Mouse (Mus musculus): ENCODE results near the gene Commd7. TPM values are rescaled to one million over a fixed set of nuclear protein-coding genes. Genes with fewer than 3 reads are reported as not detected.
A peak's percentile ranks its signal among the peaks of the same experiment; 100 is the strongest.

Commd7 gene
- polyA plus RNA-seq, 1 experiment from 2014 or later = 75.6 TPM

DNA sequence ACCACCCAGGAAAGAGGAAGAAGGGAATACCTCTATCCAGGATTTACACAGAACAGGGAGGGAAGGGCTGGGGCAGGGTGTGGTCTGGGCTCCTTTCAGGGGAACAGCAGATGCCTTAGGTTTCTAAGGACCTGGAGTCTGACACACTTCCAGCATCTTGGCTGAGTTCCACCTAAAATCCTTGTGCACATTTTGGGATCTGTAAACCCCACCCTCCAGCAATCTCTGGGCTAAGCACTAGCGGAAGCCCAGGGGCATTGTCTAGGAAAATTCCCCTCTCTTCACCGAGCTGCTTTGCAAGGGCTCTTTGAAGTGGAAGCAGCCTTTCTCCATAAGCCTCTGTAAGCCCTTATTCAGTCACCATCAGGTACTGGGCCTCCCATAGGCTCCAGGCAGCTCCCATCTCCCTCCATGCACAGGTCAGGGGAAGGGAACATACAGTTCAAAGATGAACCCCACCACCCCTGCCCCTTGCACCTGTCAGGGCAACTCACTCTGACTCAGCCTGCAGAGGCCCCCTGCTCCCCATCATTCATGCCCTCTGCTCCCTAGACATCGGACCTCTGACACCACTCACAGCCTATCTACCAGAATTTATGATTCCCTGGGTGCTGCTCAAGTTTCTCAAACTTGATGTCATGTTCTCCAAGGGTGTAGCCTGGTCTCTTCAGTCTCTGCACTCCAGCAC lies 19.8 kb downstream of the Commd7 start:
- no peak overlapping the region for H3K4me3 ChIP-seq
- no peaks in the 10 kb centered on the region for H3K27me3 ChIP-seq (ENCODE audit: insufficient read depth, poor library complexity, severe bottlenecking)
- H3K36me3 ChIP-seq = peaks cover 15% of the 10 kb centered on the region
- DNase-seq (ENCODE audit: low spot score) = no peak
- H3K4me1 ChIP-seq (replicated peaks) = peaks cover 36% of the 10 kb centered on the region
- no peaks in the 10 kb centered on the region for H3K9me3 ChIP-seq
- WGBS = 43% methylated on average over 3 of the region's 3 CpGs
- no peak overlapping the region for H3K27ac ChIP-seq

DNA sequence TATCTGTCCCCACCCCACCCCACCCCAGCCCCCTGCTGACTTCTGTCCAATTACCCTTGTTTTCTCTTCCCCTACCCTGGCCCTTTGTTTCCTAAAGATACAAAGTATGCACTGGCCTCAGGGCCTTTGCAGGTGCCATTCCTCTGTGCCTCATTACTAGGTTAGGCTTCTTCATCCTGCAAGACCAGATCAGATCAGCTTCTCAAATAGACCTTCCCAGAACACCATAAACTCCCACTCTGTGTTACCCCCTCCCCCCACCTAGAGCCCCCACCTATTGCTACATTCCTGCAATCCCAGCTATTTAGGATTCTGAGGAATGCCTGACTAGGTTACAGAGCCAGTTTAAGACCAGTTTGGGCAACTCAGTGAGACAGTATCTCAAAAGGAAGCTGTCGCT lies 20.8 kb downstream of the Commd7 start:
- Histone ChIP-seq H3K4me3 (no peak overlapping the region), H3K27ac (peak overlapping the region; percentile 90; the same call in 1 of the 2 replicates), H3K4me1 (replicated peaks) (peaks cover 40% of the 10 kb centered on the region), H3K9me3 (no peaks in the 10 kb centered on the region), H3K27me3 (ENCODE audit: insufficient read depth, poor library complexity, severe bottlenecking) (no peaks in the 10 kb centered on the region), H3K36me3 (peaks cover 8% of the 10 kb centered on the region)
- 89% methylated on average over 1 of the region's 1 CpGs for WGBS
- DNase-seq (ENCODE audit: low spot score) = no peak

- 61% methylated on average over 7 of the region's 7 CpGs for WGBS
Measured at GRCm38 (mm10) chr2:153611241-153611630, 21.3 kb downstream of the Commd7 start.

GRCm38 (mm10) chr2:153610426-153611240 lies 21.9 kb downstream of the Commd7 start:
- Histone ChIP-seq H3K27ac (peak overlapping the region; percentile 90), H3K4me1 (replicated peaks) (peaks cover 40% of the 10 kb centered on the region), H3K4me3 (no peak overlapping the region), H3K9me3 (no peaks in the 10 kb centered on the region), H3K27me3 (ENCODE audit: insufficient read depth, poor library complexity, severe bottlenecking) (no peaks in the 10 kb centered on the region), H3K36me3 (peaks cover 8% of the 10 kb centered on the region)
- 18% methylated on average over 14 of the region's 14 CpGs for WGBS
- peak; percentile 56 for DNase-seq (ENCODE audit: low spot score)

More at GRCm38 (mm10) chr2:153611241-153611630, 21.3 kb downstream of the Commd7 start:
- Histone ChIP-seq H3K4me1 (replicated peaks) (peaks cover 40% of the 10 kb centered on the region), H3K27me3 (ENCODE audit: insufficient read depth, poor library complexity, severe bottlenecking) (no peaks in the 10 kb centered on the region), H3K4me3 (no peak overlapping the region), H3K9me3 (no peaks in the 10 kb centered on the region), H3K36me3 (peaks cover 8% of the 10 kb centered on the region), H3K27ac (peak overlapping the region; percentile 90)
- no peak for DNase-seq (ENCODE audit: low spot score)

DNA sequence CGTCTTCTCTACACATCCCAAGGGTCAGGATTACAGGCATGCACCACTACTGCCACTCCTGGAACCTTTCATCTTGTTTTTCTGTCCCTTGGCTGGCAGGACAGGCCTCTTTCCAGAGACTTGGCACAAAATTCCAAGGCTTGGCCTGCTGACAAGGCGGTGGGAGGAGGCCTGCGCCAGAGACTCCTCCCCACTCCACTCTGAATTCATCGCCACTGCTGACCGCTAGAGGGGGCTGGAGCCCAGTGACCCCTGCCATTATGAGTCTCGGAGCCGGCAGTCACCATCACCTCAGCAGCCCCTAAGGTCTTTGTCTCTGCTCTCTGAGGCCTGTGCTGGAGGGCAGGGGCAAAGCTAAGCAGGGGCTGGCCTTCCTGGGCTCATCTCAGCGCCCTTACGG lies 23.0 kb downstream of the Commd7 start:
- Histone ChIP-seq H3K27ac (peak overlapping the region; percentile 90), H3K36me3 (no peaks in the 10 kb centered on the region), H3K9me3 (no peaks in the 10 kb centered on the region), H3K4me1 (replicated peaks) (peaks cover 40% of the 10 kb centered on the region), H3K27me3 (ENCODE audit: insufficient read depth, poor library complexity, severe bottlenecking) (no peaks in the 10 kb centered on the region), H3K4me3 (no peak overlapping the region)
- WGBS = 6% methylated on average over 9 of the region's 9 CpGs
- peak; percentile 92 for DNase-seq (ENCODE audit: low spot score)

GRCm38 (mm10) chr2:153609058-153609457 lies 23.5 kb downstream of the Commd7 start:
- no peaks in the 10 kb centered on the region for H3K9me3 ChIP-seq
- no peak for DNase-seq (ENCODE audit: low spot score)
- H3K4me1 ChIP-seq (replicated peaks) = peaks cover 42% of the 10 kb centered on the region
- no peaks in the 10 kb centered on the region for H3K36me3 ChIP-seq
- peak overlapping the region; percentile 66 for H3K27ac ChIP-seq
- no peak overlapping the region for H3K4me3 ChIP-seq
- 47% methylated on average over 8 of the region's 8 CpGs for WGBS
- no peaks in the 10 kb centered on the region for H3K27me3 ChIP-seq (ENCODE audit: insufficient read depth, poor library complexity, severe bottlenecking)

DNA sequence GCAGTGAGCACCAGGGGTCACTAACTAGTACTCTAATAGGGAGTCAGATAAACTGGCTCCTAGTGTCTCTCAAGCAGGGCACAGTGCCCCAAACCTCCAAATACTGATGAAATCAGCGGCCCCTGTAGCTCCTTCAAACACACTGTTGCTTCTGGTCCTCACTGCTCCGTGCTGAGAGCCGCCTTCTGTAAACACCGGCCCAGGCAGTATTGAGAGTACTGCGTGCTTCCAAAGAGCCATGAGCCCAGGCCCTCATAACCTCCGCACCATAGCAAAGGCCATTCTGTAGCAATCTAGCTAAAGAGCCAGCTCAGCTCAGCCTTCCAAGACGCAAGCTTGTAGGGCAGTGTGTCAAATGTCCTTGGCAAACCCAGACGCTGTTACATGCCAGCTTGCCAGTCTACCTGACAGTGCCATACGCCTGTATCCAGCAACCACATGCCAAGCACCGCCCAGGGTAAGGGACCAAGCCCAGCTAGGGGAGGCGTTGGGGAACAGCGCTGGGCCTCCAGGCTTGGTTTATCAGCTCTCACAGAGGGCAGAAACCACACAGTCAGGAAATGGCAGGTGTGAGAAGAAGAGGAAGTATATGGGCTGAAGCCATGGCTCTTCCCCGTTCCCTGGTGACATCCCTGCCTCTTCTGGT lies 24.6 kb downstream of the Commd7 start:
- peak overlapping the region; percentile 45; the same call in 1 of the 2 replicates for H3K27ac ChIP-seq
- DNase-seq (ENCODE audit: low spot score) = no peak

GRCm38 (mm10) chr2:153606421-153606820 lies 26.2 kb downstream of the Commd7 start:
- 82% methylated on average over 3 of the region's 3 CpGs for WGBS
- no peak overlapping the region for H3K4me3 ChIP-seq
- no peak overlapping the region for H3K27ac ChIP-seq
- no peaks in the 10 kb centered on the region for H3K9me3 ChIP-seq
- no peaks in the 10 kb centered on the region for H3K27me3 ChIP-seq (ENCODE audit: insufficient read depth, poor library complexity, severe bottlenecking)
- no peaks in the 10 kb centered on the region for H3K36me3 ChIP-seq
- peaks cover 40% of the 10 kb centered on the region for H3K4me1 ChIP-seq (replicated peaks)
- no peak for DNase-seq (ENCODE audit: low spot score)

More for the DNA sequence above, 24.6 kb downstream of the Commd7 start:
- peaks cover 43% of the 10 kb centered on the region for H3K4me1 ChIP-seq (replicated peaks)
- no peaks in the 10 kb centered on the region for H3K36me3 ChIP-seq
- no peaks in the 10 kb centered on the region for H3K9me3 ChIP-seq
- H3K4me3 ChIP-seq = no peak overlapping the region
- 88% methylated on average over 13 of the region's 13 CpGs for WGBS
- no peaks in the 10 kb centered on the region for H3K27me3 ChIP-seq (ENCODE audit: insufficient read depth, poor library complexity, severe bottlenecking)

GRCm38 (mm10) chr2:153603724-153604123 lies 28.9 kb downstream of the Commd7 start:
- H3K27ac ChIP-seq = no peak overlapping the region
- no peaks in the 10 kb centered on the region for H3K36me3 ChIP-seq
- WGBS = 30% methylated on average over 4 of the region's 4 CpGs
- H3K9me3 ChIP-seq = no peaks in the 10 kb centered on the region
- H3K4me1 ChIP-seq (replicated peaks) = peaks cover 29% of the 10 kb centered on the region
- DNase-seq (ENCODE audit: low spot score) = no peak
- H3K27me3 ChIP-seq (ENCODE audit: insufficient read depth, poor library complexity, severe bottlenecking) = no peaks in the 10 kb centered on the region
- no peak overlapping the region for H3K4me3 ChIP-seq

GRCm38 (mm10) chr2:153600667-153601648 lies 31.6 kb downstream of the Commd7 start:
- Histone ChIP-seq H3K27me3 (ENCODE audit: insufficient read depth, poor library complexity, severe bottlenecking) (no peaks in the 10 kb centered on the region), H3K36me3 (no peaks in the 10 kb centered on the region), H3K9me3 (no peaks in the 10 kb centered on the region), H3K4me3 (no peak overlapping the region), H3K27ac (0 out of 2 replicates have a peak overlapping the region, but pooled peaks have one; percentile 37), H3K4me1 (replicated peaks) (peaks cover 34% of the 10 kb centered on the region)
- WGBS = 49% methylated on average over 16 of the region's 16 CpGs
- DNase-seq (ENCODE audit: low spot score) = no peak

GRCm38 (mm10) chr2:153600021-153600666 lies 32.4 kb downstream of the Commd7 start:
- DNase-seq (ENCODE audit: low spot score) = no peak

More at GRCm38 (mm10) chr2:153600021-153600666, 32.4 kb downstream of the Commd7 start:
- WGBS = 64% methylated on average over 6 of the region's 6 CpGs
- H3K27ac ChIP-seq = peak overlapping the region; percentile 37
- H3K4me1 ChIP-seq (replicated peaks) = peaks cover 34% of the 10 kb centered on the region
- no peaks in the 10 kb centered on the region for H3K36me3 ChIP-seq
- no peaks in the 10 kb centered on the region for H3K27me3 ChIP-seq (ENCODE audit: insufficient read depth, poor library complexity, severe bottlenecking)
- no peaks in the 10 kb centered on the region for H3K9me3 ChIP-seq
- H3K4me3 ChIP-seq = no peak overlapping the region
